Mouse (Mus musculus) heart, postnatal 0 days (tissue): Measurements from ENCODE around the gene Sfxn3.

Source experiments
- CTCF ChIP-seq: IDR thresholded peaks from 2 replicates; pipeline ENCODE4 v1.5.1; 2016; ENCODE audit warnings: antibody characterized with exemption, control low read depth, low read depth
- EP300 ChIP-seq: IDR thresholded peaks from 2 replicates; pipeline ENCODE4 v1.6.1; 2016; ENCODE audit warnings: antibody characterized with exemption, low read depth

DNA sequence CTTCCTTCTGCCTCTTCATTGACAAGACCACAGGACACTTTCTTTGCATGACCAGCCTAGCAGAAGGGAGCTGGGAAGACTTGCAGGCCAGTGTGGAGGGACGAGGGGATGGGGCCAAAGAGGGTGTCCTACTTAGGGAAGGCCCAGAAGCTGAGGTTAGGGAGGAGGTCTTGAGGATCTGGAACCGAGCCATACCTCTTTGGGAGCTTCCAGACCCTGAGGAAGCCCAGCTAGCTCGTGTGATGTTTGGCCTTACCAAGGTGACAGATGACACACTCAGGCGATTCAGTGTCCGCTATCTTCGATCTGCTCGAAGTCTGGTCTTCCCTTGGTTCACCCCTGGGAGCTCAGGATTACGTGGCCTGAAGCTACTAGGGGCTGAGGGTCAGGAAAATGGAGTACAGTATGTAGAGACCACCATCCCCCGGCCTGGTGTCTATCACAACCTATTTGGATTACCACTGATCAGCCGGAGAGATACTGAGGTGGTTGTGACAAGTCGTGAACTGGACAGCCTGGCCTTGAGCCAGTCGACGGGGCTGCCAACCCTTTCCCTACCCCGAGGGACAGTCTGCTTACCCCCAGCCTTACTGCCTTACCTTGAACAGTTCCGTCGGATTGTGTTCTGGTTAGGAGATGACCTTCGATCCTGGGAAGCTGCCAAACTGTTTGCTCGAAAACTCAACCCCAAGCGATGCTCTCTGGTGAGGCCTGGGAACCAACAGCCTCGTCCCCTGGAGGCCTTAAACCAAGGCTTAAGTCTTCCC, 39.7 kb upstream of the Sfxn3 start:
- TF ChIP-seq CTCF, result no peak
- TF ChIP-seq EP300, result no peak
